Mouse (Mus musculus): ENCODE measurements around the gene Higd1a. TPM values are rescaled to one million over a fixed set of nuclear protein-coding genes. Genes with fewer than 3 reads are reported as not detected.
A peak's percentile ranks its signal among the peaks of the same experiment; 100 is the strongest.

Higd1a gene
- polyA plus RNA-seq, 1 experiment from 2014 or later, result 133 TPM

DNA sequence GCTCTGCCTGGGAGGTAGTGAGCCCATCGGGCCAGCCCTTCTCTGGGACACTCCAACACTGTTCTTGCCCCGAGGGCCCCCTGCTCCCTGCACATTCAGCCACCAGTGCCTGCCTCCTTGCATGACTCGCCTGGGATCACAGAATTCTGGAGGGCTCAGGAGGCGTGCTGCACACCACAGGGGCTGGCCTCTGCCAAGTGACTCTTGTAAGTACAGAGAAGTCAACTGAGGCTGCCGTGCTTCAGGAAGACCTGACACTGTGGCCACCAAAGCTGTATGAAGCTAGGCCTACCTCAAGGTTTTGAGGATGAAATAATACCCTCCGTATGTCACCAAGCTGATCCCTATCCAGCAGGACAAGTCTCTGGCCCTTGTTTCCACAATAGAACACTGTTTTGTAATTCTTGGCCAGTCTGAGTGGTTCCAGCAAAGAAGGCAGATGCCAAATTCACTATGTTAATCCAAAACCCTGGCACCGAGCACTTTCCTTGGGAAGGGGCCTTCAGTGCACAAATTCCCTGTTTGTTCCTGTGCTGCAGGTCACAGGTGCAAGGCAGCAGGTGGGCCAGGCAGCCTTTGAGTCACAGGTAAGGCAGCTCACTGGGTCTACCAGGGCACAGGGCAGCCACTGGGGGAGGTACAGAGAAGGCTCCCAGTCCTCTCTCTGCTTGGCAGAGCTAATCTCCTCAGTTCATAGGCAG lies 38.2 kb downstream of the Higd1a start:
- no peaks in the 10 kb centered on the region for H3K36me3 ChIP-seq (ENCODE audit: control insufficient read depth, insufficient read depth, low read length)
- no peaks in the 10 kb centered on the region for H3K27me3 ChIP-seq (ENCODE audit: control insufficient read depth, insufficient read depth, low read length)
- no peak for ATAC-seq (ENCODE audit: low FRiP score, low TSS enrichment)
- H3K9me3 ChIP-seq (ENCODE audit: control insufficient read depth, low read length), result no peaks in the 10 kb centered on the region
- H3K27ac ChIP-seq (ENCODE audit: low read depth, low read length), result no peak overlapping the region
- no peaks in the 10 kb centered on the region for H3K4me1 ChIP-seq (ENCODE audit: control insufficient read depth, insufficient read depth, low read length)
- WGBS, result 62% methylated on average over 7 of the region's 7 CpGs
- no peak overlapping the region for H3K4me2 ChIP-seq (replicated peaks; ENCODE audit: low read depth, low read length)
- no peak overlapping the region for H3K9ac ChIP-seq (ENCODE audit: low read depth, low read length)
- H3K4me3 ChIP-seq (ENCODE audit: low read length), result no peak overlapping the region

- H3K36me3 ChIP-seq (ENCODE audit: control insufficient read depth, insufficient read depth, low read length), result no peaks in the 10 kb centered on the region
- no peaks in the 10 kb centered on the region for H3K9me3 ChIP-seq (ENCODE audit: control insufficient read depth, low read length)
- H3K9ac ChIP-seq (ENCODE audit: low read depth, low read length), result no peak overlapping the region
- H3K4me3 ChIP-seq (ENCODE audit: low read length), result no peak overlapping the region
- H3K4me1 ChIP-seq (ENCODE audit: control insufficient read depth, insufficient read depth, low read length), result no peaks in the 10 kb centered on the region
- H3K27ac ChIP-seq (ENCODE audit: low read depth, low read length), result no peak overlapping the region
- H3K27me3 ChIP-seq (ENCODE audit: control insufficient read depth, insufficient read depth, low read length), result no peaks in the 10 kb centered on the region
- ATAC-seq (ENCODE audit: low FRiP score, low TSS enrichment), result no peak
- H3K4me2 ChIP-seq (replicated peaks; ENCODE audit: low read depth, low read length), result no peak overlapping the region
- WGBS, result 80% methylated on average over 9 of the region's 9 CpGs
These were observed 38.9 kb downstream of the Higd1a start for GRCm38 (mm10) chr9:121819073-121819770.

DNA sequence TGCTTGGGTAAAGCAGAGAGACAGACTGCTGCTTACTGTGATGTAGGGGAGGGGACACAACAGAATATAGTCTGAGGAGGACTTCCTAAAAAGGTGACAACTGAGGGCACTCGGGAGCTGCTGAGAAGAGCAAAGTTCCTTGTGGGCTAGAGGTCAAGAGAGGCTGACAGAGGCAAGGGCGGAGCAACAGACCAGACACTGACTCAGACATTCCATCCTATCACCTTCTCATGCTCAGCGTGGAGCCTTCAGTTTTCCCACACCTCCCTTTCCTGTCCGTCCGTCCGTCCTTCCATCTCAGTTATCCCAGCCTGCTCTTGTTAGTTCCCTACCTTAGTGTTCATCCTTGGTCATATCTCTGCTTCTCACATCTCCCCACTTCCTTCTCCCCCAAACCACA lies 43.0 kb downstream of the Higd1a start:
- no peak overlapping the region for H3K4me3 ChIP-seq (ENCODE audit: low read length)
- WGBS, result 56% methylated on average over 6 of the region's 6 CpGs
- no peak for ATAC-seq (ENCODE audit: low FRiP score, low TSS enrichment)
- no peak overlapping the region for H3K4me2 ChIP-seq (replicated peaks; ENCODE audit: low read depth, low read length)
- H3K27ac ChIP-seq (ENCODE audit: low read depth, low read length), result no peak overlapping the region
- no peaks in the 10 kb centered on the region for H3K27me3 ChIP-seq (ENCODE audit: control insufficient read depth, insufficient read depth, low read length)
- no peaks in the 10 kb centered on the region for H3K9me3 ChIP-seq (ENCODE audit: control insufficient read depth, low read length)
- no peak overlapping the region for H3K9ac ChIP-seq (ENCODE audit: low read depth, low read length)
- 0 out of 2 replicates have a peak, but pooled peaks cover 3% of the 10 kb centered on the region for H3K4me1 ChIP-seq (ENCODE audit: control insufficient read depth, insufficient read depth, low read length)
- no peaks in the 10 kb centered on the region for H3K36me3 ChIP-seq (ENCODE audit: control insufficient read depth, insufficient read depth, low read length)

DNA sequence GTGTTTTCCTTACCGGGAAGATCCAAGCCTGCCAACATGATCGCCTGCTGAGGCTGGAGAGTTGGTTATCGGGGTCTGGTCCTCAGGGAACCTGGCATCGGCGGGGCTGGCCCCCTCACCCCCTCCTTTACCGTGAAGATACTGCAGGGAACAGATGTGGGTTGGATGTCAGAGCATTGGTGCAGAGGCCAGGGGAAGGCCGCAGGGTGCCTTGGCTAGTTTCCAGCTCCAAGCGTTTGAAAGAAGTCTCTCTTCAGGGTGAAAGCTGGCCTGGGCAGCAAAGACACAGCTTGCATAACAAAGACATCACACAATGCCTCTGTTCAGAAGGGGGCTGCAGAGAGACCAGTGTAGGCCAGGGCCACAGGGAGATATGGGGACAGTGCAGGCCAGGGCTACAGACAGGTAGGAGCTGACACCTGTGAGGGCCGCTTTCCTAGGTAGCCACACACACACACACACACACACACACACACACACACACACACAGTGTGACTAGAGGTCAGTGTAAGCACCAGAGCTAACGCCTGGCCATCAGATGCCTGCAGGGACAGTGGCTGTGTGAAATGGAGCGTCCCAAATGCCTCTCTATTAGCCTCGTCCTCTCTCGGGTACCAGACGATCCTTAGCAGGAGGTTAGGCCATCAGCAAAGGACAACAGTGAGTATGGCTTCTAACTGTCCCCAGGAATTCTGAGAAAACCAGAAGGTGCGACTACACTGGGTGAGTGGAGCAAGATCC lies 47.9 kb downstream of the Higd1a start:
- Histone ChIP-seq H3K9me3 (ENCODE audit: control insufficient read depth, low read length) (no peaks in the 10 kb centered on the region), H3K4me1 (ENCODE audit: control insufficient read depth, insufficient read depth, low read length) (0 out of 2 replicates have a peak, but pooled peaks cover 3% of the 10 kb centered on the region), H3K27me3 (ENCODE audit: control insufficient read depth, insufficient read depth, low read length) (no peaks in the 10 kb centered on the region), H3K4me2 (replicated peaks; ENCODE audit: low read depth, low read length) (no peak overlapping the region), H3K9ac (ENCODE audit: low read depth, low read length) (no peak overlapping the region), H3K4me3 (ENCODE audit: low read length) (no peak overlapping the region), H3K27ac (ENCODE audit: low read depth, low read length) (no peak overlapping the region), H3K36me3 (ENCODE audit: control insufficient read depth, insufficient read depth, low read length) (no peaks in the 10 kb centered on the region)
- ATAC-seq (ENCODE audit: low FRiP score, low TSS enrichment), result 0 out of 2 replicates have a peak, but pooled peaks have one; percentile 14
- 31% methylated on average over 15 of the region's 15 CpGs for WGBS

- Histone ChIP-seq H3K9me3 (ENCODE audit: control insufficient read depth, low read length) (no peaks in the 10 kb centered on the region), H3K36me3 (ENCODE audit: control insufficient read depth, insufficient read depth, low read length) (no peaks in the 10 kb centered on the region), H3K4me2 (replicated peaks; ENCODE audit: low read depth, low read length) (no peak overlapping the region), H3K4me1 (ENCODE audit: control insufficient read depth, insufficient read depth, low read length) (0 out of 2 replicates have a peak, but pooled peaks cover 3% of the 10 kb centered on the region), H3K4me3 (ENCODE audit: low read length) (no peak overlapping the region), H3K9ac (ENCODE audit: low read depth, low read length) (no peak overlapping the region), H3K27me3 (ENCODE audit: control insufficient read depth, insufficient read depth, low read length) (no peaks in the 10 kb centered on the region), H3K27ac (ENCODE audit: low read depth, low read length) (no peak overlapping the region)
- WGBS, result 74% methylated on average over 3 of the region's 3 CpGs
- no peak for ATAC-seq (ENCODE audit: low FRiP score, low TSS enrichment)
These were observed 49.7 kb downstream of the Higd1a start for GRCm38 (mm10) chr9:121808511-121808910.

DNA sequence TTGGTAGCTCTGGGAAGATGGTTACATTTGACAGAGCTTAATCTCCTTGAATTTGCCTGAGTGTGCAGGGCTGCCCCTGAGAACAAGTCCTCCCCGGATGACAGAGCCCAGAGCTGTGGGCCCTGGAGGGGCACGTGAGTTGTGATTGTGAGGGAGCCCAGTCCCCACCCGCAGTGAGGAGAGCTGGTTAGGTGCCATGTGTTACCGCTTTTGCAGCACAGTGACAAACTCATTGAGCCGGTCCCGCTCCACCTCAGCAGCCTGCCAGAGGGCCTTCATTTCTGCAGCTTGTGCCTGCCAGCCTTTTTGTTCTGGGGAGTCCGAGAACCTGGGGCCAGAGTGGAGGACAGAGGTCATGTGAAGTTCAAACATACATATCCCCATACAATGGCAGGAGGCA lies 50.2 kb downstream of the Higd1a start:
- H3K4me2 ChIP-seq (replicated peaks; ENCODE audit: low read depth, low read length), result no peak overlapping the region
- no peaks in the 10 kb centered on the region for H3K27me3 ChIP-seq (ENCODE audit: control insufficient read depth, insufficient read depth, low read length)
- H3K36me3 ChIP-seq (ENCODE audit: control insufficient read depth, insufficient read depth, low read length), result no peaks in the 10 kb centered on the region
- WGBS, result 77% methylated on average over 7 of the region's 7 CpGs
- H3K4me1 ChIP-seq (ENCODE audit: control insufficient read depth, insufficient read depth, low read length), result 0 out of 2 replicates have a peak, but pooled peaks cover 3% of the 10 kb centered on the region
- no peaks in the 10 kb centered on the region for H3K9me3 ChIP-seq (ENCODE audit: control insufficient read depth, low read length)
- no peak for ATAC-seq (ENCODE audit: low FRiP score, low TSS enrichment)
- H3K27ac ChIP-seq (ENCODE audit: low read depth, low read length), result no peak overlapping the region
- H3K4me3 ChIP-seq (ENCODE audit: low read length), result no peak overlapping the region
- no peak overlapping the region for H3K9ac ChIP-seq (ENCODE audit: low read depth, low read length)

- H3K27me3 ChIP-seq (ENCODE audit: control insufficient read depth, insufficient read depth, low read length), result no peaks in the 10 kb centered on the region
- no peaks in the 10 kb centered on the region for H3K36me3 ChIP-seq (ENCODE audit: control insufficient read depth, insufficient read depth, low read length)
- no peak overlapping the region for H3K27ac ChIP-seq (ENCODE audit: low read depth, low read length)
- no peak overlapping the region for H3K9ac ChIP-seq (ENCODE audit: low read depth, low read length)
- 77% methylated on average over 1 of the region's 1 CpGs for WGBS
- no peak for ATAC-seq (ENCODE audit: low FRiP score, low TSS enrichment)
- no peaks in the 10 kb centered on the region for H3K9me3 ChIP-seq (ENCODE audit: control insufficient read depth, low read length)
- no peak overlapping the region for H3K4me3 ChIP-seq (ENCODE audit: low read length)
- H3K4me1 ChIP-seq (ENCODE audit: control insufficient read depth, insufficient read depth, low read length), result 0 out of 2 replicates have a peak, but pooled peaks cover 3% of the 10 kb centered on the region
- no peak overlapping the region for H3K4me2 ChIP-seq (replicated peaks; ENCODE audit: low read depth, low read length)
These were observed 50.6 kb downstream of the Higd1a start for GRCm38 (mm10) chr9:121807546-121807945.

DNA sequence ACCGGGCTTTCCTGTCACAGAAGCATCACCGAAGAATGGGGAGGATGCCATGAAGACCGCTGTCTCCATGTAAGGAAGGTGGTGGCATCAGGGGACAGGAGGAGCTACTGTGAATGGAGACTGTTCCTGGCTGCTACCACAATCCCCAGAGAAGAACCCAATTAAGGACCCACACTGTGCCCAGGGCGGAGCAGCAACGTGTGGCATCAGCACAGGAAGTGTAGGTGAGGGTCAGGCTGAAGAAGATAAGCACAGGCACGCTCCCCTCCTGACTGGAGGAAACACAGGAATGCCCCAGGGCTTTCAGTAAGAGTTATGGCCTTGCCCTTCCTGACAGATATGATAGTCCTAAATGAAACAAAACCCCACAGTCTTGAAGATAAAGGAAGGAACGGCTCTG lies 55.4 kb downstream of the Higd1a start:
- Histone ChIP-seq H3K4me1 (ENCODE audit: control insufficient read depth, insufficient read depth, low read length) (no peaks in the 10 kb centered on the region), H3K27ac (ENCODE audit: low read depth, low read length) (no peak overlapping the region), H3K27me3 (ENCODE audit: control insufficient read depth, insufficient read depth, low read length) (no peaks in the 10 kb centered on the region), H3K36me3 (ENCODE audit: control insufficient read depth, insufficient read depth, low read length) (no peaks in the 10 kb centered on the region), H3K9me3 (ENCODE audit: control insufficient read depth, low read length) (no peaks in the 10 kb centered on the region), H3K4me2 (replicated peaks; ENCODE audit: low read depth, low read length) (no peak overlapping the region), H3K9ac (ENCODE audit: low read depth, low read length) (no peak overlapping the region), H3K4me3 (ENCODE audit: low read length) (no peak overlapping the region)
- no peak for ATAC-seq (ENCODE audit: low FRiP score, low TSS enrichment)
- WGBS, result 56% methylated on average over 7 of the region's 7 CpGs

All from kidney, embryonic 14.5 days (tissue).